Mouse (Mus musculus): ENCODE data around the gene Ppp1r12c. TPM values are rescaled to one million over a fixed set of nuclear protein-coding genes. Genes with fewer than 3 reads are reported as not detected.
A peak's percentile ranks its signal among the peaks of the same experiment; 100 is the strongest.

The Ppp1r12c gene
- 293 and 348 TPM in 2 replicates for polyA plus RNA-seq (2012; ENCODE audit: insufficient read depth, insufficient read length, missing spikeins)

GRCm38 (mm10) chr7:4501558-4502397 is at the start of gene Ppp1r12c:
Ppp1r12c (minus strand) TSS chr7:4501680.
- Histone ChIP-seq H3K4me3 (ENCODE audit: insufficient read depth, low read length) (peak within 1 kb of the TSS; percentile 95), H3K4me1 (ENCODE audit: control insufficient read depth, insufficient read depth, low read length) (peaks cover 59% of the 10 kb centered on the region), H3K27ac (ENCODE audit: insufficient read depth, low read depth, low read length) (peak within 1 kb of the TSS; percentile 92)
- no peak for TF ChIP-seq POLR2A (IDR thresholded peaks at IDR 0.05; ENCODE audit: borderline replicate concordance, low read depth, low read length)
- TF ChIP-seq CTCF (IDR thresholded peaks at IDR 0.05; ENCODE audit: low read depth, low read length): no peak

DNA sequence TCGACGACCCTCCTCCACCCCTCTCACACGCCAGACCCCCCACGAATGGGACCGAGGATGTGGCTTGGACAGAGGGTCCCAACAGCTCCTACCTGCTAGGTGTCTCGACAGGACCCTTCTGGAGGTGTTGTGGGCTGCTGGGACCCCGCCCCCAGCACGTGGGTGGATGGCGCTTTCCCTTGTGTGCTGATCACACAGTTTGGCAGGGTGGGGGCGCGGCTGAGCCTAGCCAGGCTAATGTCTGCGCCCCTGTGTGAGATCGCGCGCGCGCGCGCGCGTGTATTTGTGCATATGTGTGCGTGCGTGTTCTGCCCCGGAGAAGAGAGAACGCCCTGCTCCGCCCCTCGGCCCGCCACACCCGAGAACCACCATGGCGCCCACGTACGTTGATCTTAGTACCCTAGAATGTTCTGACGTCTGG is 45.8 kb upstream of the Ppp1r12c start, which contains the start of gene Syt5:
Gene Syt5 (minus strand): TSS at position 321 of the 421 bp plus-strand sequence.
- H3K4me1 ChIP-seq (ENCODE audit: control insufficient read depth, insufficient read depth, low read length): no peaks in the 10 kb centered on the region
- H3K27ac ChIP-seq (ENCODE audit: insufficient read depth, low read depth, low read length): no peak within 1 kb of the TSS
- no peak within 1 kb of the TSS for H3K4me3 ChIP-seq (ENCODE audit: insufficient read depth, low read length)
- no peak for TF ChIP-seq CTCF (IDR thresholded peaks at IDR 0.05; ENCODE audit: low read depth, low read length)
- no peak for TF ChIP-seq POLR2A (IDR thresholded peaks at IDR 0.05; ENCODE audit: borderline replicate concordance, low read depth, low read length)

GRCm38 (mm10) chr7:4546591-4547131 is 45.2 kb upstream of the Ppp1r12c start:
- Histone ChIP-seq H3K4me1 (ENCODE audit: control insufficient read depth, insufficient read depth, low read length) (no peaks in the 10 kb centered on the region), H3K27ac (ENCODE audit: insufficient read depth, low read depth, low read length) (no peak overlapping the region), H3K4me3 (ENCODE audit: insufficient read depth, low read length) (no peak overlapping the region)
- TF ChIP-seq CTCF (IDR thresholded peaks at IDR 0.05; ENCODE audit: low read depth, low read length) (no peak), POLR2A (IDR thresholded peaks at IDR 0.05; ENCODE audit: borderline replicate concordance, low read depth, low read length) (no peak)

DNA sequence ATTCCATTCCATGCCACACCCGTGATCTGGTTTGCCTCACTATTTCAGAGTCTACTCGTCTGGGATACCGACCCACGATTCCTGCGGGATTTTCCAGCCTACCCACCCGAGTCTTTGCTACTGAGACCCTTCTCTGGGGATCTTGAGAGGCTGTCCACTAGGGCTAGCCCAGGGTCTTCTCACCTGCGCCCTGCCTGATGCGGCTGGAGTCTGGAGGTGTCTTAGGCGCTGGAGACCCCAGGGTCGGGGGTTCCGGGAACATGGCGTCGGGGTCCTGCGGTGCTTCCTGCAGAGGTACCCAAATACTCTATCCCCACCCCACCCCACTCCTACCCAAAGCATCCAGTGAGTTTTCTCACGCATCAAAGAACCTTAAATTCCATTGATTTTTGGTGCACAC is 44.6 kb upstream of the Ppp1r12c start:
- no peaks in the 10 kb centered on the region for H3K4me1 ChIP-seq (ENCODE audit: control insufficient read depth, insufficient read depth, low read length)
- no peak overlapping the region for H3K27ac ChIP-seq (ENCODE audit: insufficient read depth, low read depth, low read length)
- H3K4me3 ChIP-seq (ENCODE audit: insufficient read depth, low read length): no peak overlapping the region
- TF ChIP-seq POLR2A (IDR thresholded peaks at IDR 0.05; ENCODE audit: borderline replicate concordance, low read depth, low read length) (no peak), CTCF (IDR thresholded peaks at IDR 0.05; ENCODE audit: low read depth, low read length) (no peak)

GRCm38 (mm10) chr7:4542013-4542412 is 40.5 kb upstream of the Ppp1r12c start:
- no peak overlapping the region for H3K4me3 ChIP-seq (ENCODE audit: insufficient read depth, low read length)
- TF ChIP-seq POLR2A (IDR thresholded peaks at IDR 0.05; ENCODE audit: borderline replicate concordance, low read depth, low read length): no peak
- TF ChIP-seq CTCF (IDR thresholded peaks at IDR 0.05; ENCODE audit: low read depth, low read length): no peak
- no peak overlapping the region for H3K27ac ChIP-seq (ENCODE audit: insufficient read depth, low read depth, low read length)
- no peaks in the 10 kb centered on the region for H3K4me1 ChIP-seq (ENCODE audit: control insufficient read depth, insufficient read depth, low read length)

DNA sequence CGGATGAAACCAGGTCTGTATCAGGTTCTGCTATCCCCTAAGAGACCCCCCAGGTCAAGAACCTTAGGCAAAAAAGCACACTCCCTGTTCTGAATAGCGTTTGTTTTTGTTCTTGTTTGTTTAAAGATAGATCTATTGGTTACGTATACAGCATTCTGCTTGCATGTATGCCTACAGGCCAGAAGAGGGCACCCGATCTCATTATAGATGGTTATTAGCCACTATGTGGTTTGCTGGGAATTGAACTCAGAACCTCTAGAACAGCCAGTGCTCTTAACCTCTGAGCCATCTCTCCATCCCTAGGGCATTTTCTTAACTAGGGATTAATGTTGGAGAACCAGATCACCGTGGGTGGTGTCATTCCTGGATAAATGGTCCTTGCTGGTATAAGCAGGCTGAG is 39.9 kb upstream of the Ppp1r12c start:
- TF ChIP-seq POLR2A (IDR thresholded peaks at IDR 0.05; ENCODE audit: borderline replicate concordance, low read depth, low read length): no peak
- no peak overlapping the region for H3K27ac ChIP-seq (ENCODE audit: insufficient read depth, low read depth, low read length)
- H3K4me3 ChIP-seq (ENCODE audit: insufficient read depth, low read length): no peak overlapping the region
- H3K4me1 ChIP-seq (ENCODE audit: control insufficient read depth, insufficient read depth, low read length): no peaks in the 10 kb centered on the region

- Histone ChIP-seq H3K4me1 (ENCODE audit: control insufficient read depth, insufficient read depth, low read length) (no peaks in the 10 kb centered on the region), H3K4me3 (ENCODE audit: insufficient read depth, low read length) (no peak overlapping the region), H3K27ac (ENCODE audit: insufficient read depth, low read depth, low read length) (no peak overlapping the region)
- no peak for TF ChIP-seq CTCF (IDR thresholded peaks at IDR 0.05; ENCODE audit: low read depth, low read length)
- no peak for TF ChIP-seq POLR2A (IDR thresholded peaks at IDR 0.05; ENCODE audit: borderline replicate concordance, low read depth, low read length)
Observed at GRCm38 (mm10) chr7:4539019-4539418, 37.5 kb upstream of the Ppp1r12c start.

DNA sequence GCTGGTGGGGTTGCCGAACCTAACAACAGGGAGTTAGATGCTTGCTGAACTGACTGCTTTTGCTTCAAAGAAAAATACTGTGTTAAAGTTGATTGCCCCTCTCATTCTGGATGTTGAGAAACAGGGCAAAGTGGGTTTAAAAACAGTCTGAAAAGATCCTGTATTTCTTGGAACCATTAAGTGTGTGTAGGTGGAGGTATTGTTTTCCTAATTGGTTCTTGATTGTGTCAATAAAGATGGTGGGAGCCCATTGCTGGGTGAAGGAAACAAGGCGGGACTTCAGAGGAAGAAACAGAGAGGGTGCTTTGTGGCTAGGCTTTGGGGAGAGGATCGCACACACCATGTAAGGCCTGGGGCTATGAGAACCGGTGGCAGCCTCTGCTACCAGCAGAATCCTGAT is 35.7 kb upstream of the Ppp1r12c start:
- Histone ChIP-seq H3K4me1 (ENCODE audit: control insufficient read depth, insufficient read depth, low read length) (no peaks in the 10 kb centered on the region), H3K27ac (ENCODE audit: insufficient read depth, low read depth, low read length) (no peak overlapping the region), H3K4me3 (ENCODE audit: insufficient read depth, low read length) (no peak overlapping the region)
- TF ChIP-seq CTCF (IDR thresholded peaks at IDR 0.05; ENCODE audit: low read depth, low read length) (no peak), POLR2A (IDR thresholded peaks at IDR 0.05; ENCODE audit: borderline replicate concordance, low read depth, low read length) (no peak)

DNA sequence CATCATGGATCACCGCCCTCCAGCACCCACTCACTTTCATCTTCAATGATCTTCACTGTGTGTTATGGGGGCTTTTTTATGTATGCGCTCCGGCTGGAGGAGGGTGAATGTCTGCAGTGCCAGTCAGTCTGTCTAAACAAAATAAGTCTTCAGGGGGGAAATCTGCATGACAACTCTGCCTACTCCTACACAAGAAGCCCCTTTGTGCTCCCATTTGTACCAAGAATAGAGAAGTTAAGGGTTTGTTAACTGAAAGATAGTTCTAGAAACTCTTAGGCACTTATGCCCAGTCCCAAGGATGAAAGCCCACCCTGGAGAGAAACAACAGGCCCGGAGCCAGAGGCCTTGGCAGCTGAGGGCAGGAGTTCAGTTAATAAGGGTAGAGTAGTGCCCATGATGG is 34.9 kb upstream of the Ppp1r12c start:
- Histone ChIP-seq H3K4me1 (ENCODE audit: control insufficient read depth, insufficient read depth, low read length) (no peaks in the 10 kb centered on the region), H3K27ac (ENCODE audit: insufficient read depth, low read depth, low read length) (no peak overlapping the region), H3K4me3 (ENCODE audit: insufficient read depth, low read length) (no peak overlapping the region)
- TF ChIP-seq POLR2A (IDR thresholded peaks at IDR 0.05; ENCODE audit: borderline replicate concordance, low read depth, low read length) (no peak), CTCF (IDR thresholded peaks at IDR 0.05; ENCODE audit: low read depth, low read length) (no peak)
